Mouse (Mus musculus): ENCODE results near the gene Zbtb7a.
"Not testable (repeated sequence)": the region's sequence is repeated elsewhere in the genome, so short reads cannot be mapped to it uniquely, and the experiment has no call there.

Gene Zbtb7a

DNA sequence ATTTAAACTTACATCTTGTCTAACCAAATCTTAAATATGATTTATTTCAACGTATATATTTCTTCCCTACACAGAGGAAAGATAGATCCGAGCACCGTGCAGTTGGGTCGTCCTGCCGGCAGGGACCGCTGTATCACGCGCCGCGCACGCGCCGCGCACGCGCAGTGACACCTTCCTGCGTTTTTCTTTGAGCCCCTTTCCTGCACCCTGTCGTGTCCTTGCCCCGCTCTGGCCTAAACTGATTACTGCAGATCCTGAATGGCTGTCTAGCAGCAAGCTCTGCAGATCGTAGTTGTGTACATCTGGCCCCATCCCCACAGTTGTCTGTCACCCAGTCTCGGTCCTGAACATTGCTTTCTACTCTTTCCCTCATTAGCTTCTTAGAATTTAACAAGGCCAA is 38.1 kb downstream of the Zbtb7a start:
- peak; percentile 74 to 80 for DNase-seq

DNA sequence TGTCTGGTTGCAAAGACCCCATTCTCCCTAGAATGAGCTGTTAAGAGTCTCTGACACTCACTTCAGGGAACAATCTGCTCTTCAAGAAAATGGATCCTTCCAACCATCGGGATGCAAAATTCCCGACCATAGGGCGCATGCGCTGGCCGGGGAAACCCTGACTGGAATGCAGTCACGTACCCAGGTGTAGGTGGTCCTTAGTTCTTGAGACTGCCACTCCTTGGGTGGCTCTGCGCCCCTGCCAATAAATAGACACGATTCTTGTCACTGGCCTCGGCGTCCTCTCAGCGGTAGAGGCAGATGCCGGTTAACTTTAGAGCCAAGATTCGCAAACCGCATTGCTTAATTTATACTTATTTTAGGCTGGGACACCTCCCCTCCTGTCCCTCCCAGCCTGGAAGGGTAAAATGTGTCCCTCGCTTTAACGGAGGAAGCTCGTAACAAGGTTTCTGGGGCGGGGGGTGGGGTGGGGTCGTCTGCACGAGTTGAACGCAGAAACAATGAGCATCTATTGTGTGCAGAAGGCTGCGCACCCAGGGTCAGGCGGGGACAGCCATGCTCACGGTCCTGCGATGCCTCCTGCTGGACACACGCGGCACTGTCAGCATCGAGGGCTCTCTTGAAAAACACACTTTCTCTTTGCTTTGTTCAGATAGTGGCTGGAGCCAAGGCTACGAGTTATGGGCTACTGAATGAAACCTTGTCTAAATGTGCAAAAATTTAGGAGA is 39.8 kb downstream of the Zbtb7a start:
- DNase-seq, result peak; percentile 83 to 91

DNA sequence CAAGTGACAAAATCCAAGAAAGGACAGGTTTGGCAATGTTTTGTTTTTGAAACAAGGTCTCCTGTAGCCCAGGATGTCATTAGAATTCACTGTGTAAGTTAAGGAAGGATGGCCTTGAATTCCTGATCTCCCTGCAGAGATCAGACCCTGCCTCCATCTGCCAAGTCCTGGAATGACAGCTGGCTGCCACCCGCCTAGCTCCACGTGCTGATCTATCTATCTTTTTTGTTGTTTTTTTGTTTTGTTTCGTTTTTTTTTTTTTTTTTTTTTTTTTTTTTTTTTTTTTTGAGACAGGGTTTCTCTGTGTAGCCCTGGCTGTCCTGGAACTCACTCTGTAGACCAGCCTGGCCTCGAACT is 40.3 kb downstream of the Zbtb7a start:
- DNase-seq, result not testable (repeated sequence)

DNA sequence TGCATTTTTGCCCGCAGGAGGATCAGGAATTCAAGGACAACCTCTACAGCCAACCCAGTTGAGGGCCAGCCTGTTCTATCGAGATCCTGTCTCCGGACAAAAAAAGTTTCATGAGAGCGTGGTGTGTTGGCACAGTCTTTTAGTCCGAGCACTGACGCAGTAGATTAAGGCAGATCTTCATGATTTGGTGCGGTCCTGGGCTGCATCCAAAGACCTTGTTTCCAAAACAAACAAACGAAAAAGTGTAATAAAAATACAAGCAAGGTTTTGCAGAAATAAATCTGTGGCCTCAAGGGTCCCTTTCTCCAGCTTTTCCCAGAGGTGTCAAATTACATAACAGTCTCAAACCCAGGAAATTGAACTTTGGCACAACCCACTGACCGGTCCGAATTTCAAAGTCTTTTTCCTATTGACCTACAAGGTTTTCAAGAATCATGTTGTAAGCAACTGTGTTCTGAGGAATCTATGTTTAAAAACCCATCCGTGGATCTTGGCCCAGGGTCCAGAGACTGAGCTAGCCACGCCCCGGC is 41.0 kb downstream of the Zbtb7a start:
- no peak for DNase-seq

DNA sequence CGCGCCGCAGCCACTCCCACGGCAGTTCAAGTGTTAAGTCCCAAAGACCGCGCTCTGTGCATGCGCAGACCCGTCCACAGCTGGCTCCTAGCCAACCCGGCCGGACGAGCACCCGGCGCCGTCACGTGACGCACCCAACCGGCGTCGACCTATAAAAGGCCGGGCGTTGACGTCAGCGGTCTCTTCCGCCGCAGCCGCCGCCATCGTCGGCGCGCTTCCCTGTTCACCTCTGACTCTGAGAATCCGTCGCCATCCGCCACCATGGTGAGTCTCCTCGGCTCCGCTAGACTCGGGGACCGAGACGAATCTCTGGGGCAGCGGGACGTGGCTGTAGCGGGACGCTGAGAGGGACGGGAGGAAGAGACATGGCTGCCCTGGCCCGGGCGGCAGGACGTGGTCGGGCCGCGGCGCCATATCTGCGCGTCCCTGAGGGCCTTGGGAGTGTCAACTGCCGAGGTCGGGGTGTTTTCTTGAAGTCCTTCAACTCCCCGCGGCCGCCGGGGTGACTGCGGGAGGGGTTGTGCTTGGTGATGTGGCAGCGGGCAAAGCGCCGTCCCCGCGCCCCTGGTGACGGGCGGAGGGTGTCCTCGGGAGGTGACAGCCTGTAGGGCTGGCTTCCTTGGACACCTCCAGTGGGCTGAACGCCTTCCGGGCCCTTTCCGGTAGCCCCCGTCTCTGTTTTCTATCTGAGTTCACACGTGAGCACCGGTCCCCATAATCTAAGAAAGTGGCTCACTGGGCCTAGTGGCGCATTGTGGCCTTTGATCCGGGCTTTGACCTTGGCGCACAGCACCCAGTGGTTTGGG is 41.6 kb downstream of the Zbtb7a start, which contains the start of gene Eef2:
Gene Eef2, plus strand, starts transcription at position 166 of the 806 bp plus-strand sequence.
- DNase-seq, result peak; percentile 99

DNA sequence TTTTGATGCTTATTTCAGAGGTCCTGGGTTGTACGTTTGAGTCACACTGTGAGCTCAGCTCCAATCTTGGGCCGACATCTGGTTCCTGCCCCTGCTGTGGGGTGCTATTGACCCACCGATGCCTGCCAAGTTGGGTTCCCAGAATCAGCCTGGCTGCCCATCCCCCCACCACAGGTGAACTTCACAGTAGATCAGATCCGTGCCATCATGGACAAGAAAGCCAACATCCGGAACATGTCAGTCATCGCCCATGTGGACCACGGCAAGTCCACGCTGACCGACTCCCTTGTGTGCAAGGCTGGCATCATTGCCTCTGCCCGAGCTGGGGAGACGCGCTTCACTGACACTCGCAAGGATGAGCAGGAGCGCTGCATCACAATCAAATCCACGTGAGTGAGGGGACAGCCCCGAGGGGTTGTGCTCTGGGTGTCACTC is 42.5 kb downstream of the Zbtb7a start:
- DNase-seq, result no peak

DNA sequence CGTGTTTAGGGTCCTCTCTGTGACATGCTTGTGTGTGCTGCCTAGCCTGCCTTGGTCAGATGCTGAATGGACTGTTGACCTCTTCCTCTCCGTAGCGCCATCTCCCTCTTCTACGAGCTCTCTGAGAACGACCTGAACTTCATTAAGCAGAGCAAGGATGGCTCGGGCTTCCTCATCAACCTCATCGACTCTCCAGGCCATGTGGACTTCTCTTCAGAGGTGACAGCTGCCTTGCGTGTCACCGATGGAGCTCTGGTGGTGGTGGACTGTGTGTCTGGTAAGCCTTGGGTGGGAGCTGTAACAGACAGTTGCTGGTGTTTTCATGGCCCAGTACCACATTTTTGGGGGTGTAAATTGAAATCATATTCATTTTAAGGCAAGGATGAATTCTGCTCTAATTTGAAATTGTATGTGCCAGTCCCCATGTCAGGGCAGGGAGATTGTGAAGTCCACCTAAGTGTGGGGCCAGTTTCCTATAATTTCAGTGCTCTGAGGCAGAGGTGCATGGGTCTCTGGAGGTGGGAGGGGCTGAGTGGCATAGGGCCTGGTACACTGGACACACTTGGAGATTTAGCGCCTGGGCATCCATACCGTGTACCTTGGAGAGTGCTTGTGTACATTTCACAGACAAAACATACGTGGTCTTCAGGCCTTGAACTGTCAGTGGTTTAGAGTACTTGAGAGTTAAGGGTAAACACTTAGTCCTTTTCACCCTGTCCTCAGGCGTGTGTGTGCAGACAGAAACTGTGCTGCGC is 43.1 kb downstream of the Zbtb7a start:
- no peak for DNase-seq

DNA sequence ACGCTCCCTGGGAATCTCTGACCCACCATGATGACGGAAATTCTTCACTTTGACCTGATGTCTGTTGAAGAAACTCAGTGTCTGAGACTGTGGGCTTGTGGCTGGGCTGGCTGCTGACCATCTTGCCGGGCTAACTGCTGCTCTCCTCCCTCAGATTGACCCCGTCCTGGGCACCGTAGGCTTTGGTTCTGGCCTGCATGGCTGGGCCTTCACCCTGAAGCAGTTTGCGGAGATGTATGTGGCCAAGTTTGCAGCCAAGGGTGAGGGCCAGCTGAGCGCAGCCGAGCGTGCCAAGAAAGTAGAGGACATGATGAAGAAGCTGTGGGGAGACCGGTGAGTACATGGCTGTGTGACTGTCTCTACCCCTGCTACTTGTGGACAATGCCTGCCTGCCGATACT is 43.9 kb downstream of the Zbtb7a start:
- no peak for DNase-seq

DNA sequence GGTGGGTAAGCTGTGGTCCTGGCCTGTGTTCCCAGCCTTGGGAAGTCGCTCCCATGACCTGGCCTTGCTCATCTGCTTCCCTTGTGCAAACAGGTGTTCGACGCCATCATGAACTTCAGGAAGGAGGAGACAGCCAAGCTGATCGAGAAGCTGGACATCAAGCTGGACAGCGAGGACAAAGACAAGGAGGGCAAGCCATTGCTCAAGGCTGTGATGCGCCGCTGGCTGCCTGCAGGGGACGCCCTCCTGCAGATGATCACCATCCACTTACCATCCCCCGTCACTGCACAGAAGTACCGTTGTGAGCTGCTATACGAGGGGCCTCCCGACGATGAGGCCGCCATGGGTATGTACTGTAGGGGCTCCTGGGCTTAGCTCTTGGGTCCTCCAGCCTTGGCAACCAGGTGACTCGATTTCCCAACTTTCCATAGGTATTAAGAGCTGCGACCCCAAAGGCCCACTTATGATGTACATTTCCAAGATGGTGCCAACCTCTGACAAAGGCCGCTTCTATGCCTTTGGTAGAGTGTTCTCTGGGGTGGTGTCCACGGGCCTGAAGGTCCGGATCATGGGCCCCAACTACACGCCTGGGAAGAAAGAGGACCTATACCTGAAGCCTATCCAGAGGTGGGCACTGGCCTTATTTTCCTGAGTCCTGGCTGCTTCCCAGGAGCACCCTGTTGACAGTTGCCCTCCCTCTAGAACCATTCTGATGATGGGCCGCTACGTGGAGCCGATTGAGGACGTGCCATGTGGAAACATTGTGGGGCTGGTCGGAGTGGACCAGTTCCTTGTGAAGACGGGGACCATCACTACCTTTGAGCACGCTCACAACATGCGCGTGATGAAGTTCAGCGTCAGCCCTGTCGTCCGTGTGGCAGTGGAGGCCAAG is 44.7 kb downstream of the Zbtb7a start:
- no peak for DNase-seq

DNA sequence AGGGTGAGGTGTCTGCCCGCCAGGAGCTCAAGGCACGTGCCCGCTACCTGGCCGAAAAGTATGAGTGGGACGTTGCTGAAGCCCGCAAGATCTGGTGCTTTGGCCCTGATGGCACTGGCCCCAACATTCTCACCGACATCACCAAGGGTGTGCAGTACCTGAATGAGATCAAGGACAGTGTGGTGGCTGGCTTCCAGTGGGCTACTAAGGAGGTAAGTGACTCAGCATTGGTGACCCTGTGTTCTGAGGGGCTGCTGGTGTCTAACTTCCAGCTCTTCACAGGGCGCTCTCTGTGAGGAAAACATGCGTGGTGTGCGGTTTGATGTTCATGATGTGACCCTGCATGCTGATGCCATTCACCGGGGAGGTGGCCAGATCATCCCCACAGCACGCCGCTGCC is 45.9 kb downstream of the Zbtb7a start:
- DNase-seq, result no peak

DNA sequence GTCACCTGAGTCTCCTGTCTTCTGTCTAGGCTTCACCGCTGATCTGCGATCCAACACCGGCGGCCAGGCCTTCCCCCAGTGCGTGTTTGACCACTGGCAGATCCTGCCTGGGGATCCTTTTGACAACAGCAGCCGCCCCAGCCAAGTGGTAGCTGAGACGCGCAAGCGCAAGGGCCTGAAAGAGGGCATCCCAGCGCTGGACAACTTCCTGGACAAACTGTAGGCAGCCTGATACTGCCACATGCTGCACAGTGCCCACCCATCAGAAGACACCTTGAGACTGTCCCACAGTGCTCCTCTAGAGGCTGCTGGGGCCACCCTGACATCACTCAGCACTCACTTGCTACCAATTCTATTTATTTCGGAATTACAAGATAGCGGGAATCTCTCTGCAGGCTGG is 46.8 kb downstream of the Zbtb7a start:
- DNase-seq, result not testable (repeated sequence)

DNA sequence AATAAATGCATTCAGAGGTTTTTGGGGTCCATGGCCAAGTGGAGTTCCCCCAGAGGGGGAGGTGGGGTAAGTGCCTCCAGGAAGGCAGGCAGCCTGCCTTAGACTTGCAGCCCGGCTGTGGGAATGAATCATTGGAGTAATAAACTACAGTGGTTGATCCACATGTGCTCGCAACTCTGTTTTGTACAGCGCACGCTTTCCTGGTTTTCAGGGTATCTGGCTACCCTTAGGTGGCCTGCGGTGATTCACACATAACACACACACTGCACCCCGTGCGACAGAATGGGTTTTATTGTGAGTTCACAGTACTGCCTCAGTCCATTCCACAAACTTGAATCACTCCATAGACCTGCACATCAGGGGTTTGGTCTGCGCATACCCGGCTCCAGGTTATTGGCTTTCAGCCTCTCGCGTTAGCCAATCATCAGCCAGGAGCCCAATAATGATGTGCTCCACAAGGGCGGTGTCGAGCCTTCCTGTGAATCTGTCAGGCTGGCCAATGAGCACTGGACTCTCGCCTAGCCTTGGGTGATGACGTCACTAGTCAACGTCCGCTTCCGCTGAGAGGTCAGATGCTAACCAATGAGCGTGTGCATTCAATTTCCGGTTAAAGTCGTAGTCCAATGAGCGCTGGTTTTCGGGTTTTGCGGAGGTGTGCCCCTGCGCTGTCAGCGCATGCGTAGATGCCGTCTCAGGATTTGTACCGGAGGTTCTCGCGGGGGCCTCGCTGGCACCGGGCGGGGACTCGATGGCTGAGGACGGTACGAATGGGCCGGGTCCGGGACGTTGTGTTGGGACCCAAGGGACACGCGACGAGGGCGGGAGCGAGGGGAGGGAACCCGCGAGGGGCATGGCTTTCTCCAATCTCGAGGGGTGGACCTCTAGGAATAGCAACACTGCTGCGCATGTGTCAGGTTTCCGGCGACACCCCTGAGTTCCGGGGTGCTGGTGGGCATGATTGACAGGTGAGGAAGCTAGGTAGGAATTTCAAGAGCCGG is 47.6 kb downstream of the Zbtb7a start, which contains the start of gene Dapk3:
Gene Dapk3, plus strand, starts transcription at position 670 of the 998 bp plus-strand sequence.
- DNase-seq, result peak; percentile 98 to 99

DNA sequence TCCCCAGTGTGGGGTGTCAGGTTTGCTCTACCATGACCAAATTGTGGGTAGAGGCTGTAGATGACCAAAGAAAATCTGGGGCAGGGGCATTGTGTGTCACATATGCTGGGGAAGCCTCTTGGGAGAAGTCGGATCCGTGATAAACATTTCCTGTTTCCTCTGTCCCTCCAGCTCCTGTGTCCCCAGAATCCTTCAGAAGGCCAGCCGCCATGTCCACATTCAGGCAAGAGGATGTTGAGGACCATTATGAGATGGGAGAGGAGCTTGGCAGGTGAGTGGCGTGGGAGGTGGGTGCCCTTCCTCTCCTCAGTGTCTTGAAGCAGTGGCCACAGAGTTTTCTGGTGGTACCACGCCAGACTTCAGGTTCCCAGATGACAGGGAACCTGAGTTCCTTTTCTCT is 48.8 kb downstream of the Zbtb7a start, which contains the start of gene 4930442H23Rik:
Gene 4930442H23Rik, minus strand, starts transcription at position 45 of the 400 bp plus-strand sequence.
- no peak for DNase-seq

DNA sequence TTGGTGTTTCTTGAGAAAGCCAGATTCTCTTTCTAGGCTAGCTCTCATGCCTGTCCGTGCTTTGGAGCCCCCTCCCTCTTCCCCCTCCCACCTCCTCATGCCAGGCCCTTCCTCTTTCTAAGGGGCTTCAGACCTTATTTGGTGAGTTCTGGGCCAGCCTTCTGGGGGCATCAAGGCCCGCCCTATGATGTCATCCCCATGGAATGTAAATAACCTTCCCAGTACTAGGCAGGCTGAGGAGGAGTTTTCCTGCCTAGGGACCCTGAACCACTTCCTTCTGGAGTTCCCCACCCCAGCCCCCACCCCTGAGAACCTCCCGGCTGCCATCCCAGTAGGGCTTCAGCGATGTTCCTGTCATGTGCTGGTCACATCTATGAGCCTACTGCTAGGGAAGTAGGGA is 49.7 kb downstream of the Zbtb7a start:
- DNase-seq, result no peak

DNA sequence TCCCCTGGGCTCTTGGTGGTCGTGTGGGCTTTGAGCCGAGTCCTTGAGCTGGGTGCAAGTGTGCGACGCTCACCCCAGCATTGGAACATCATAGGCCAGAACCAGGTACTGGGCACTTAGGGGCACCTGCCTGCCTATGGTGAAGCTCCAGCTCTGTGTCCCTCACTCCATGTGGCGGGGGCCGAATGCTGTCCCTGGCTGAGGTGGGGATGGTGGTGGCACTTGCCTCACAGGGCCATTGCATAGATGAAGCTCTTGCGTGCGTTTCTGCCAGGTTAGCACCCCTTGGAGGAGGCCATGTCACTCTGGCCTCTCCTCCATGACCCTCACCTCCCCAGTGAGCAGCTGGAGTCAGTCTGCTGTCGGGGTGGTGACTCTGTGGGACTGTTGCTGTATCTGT is 52.1 kb downstream of the Zbtb7a start:
- DNase-seq, result no peak

DNA sequence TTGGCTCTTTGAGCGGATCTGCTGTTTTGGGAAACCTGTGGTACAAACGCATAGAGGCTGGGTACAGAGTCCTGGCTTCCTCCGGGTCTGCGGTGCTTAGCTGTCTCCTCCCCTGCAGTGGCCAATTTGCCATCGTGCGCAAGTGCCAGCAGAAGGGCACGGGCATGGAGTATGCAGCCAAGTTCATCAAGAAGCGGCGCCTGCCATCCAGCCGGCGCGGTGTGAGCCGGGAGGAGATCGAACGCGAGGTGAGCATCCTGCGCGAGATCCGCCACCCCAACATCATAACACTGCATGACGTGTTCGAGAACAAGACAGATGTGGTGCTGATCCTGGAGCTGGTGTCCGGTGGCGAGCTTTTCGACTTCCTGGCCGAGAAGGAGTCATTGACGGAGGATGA is 54.8 kb downstream of the Zbtb7a start:
- no peak for DNase-seq

DNA sequence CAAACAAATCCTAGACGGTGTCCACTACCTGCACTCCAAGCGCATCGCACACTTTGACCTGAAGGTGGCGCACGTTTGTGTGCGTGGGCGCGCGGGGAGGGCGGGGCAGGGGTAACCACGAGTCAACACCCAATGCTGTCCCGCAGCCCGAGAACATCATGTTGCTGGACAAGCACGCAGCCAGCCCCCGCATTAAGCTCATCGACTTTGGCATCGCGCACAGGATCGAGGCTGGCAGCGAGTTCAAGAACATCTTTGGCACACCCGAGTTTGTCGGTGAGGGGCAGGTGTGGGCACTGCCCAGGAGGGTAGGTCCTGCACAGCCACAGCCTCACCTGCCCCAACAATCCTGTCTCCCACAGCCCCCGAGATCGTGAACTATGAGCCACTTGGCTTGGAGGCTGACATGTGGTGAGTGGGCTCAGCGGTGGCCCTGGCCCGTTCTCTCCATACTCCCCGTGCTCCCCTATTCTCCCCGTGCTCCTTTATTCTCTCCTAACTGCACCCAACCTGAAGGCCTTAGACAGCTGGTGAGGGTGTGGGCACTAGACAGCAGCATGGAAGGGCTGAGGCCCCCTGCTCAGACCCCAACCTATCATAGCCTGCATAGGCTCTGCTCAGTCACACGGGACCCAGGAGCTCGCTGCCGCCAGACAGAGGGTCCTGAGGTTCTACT is 55.4 kb downstream of the Zbtb7a start:
- peak in 1 of 2 experiments; percentile 32 for DNase-seq

DNA sequence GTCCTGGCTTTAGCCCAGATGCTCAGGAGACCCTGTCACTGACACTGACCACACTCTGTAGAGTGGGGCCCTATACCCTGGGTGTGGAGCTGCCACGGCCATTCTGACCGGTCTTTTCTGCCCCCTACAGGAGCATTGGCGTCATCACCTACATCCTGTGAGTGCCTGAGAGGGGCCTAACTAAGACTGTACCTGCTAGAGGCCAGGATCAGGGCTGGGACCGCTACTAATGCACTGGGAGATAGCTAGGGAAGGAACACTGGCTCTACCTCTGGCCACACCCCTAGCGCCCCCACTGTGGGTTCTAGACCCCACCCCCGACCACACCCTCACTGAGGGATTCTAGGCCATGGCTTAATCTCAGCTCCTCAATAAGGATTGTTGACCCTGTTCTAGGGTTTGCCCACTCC is 55.9 kb downstream of the Zbtb7a start:
- DNase-seq, result peak in 1 of 2 experiments; percentile 11

DNA sequence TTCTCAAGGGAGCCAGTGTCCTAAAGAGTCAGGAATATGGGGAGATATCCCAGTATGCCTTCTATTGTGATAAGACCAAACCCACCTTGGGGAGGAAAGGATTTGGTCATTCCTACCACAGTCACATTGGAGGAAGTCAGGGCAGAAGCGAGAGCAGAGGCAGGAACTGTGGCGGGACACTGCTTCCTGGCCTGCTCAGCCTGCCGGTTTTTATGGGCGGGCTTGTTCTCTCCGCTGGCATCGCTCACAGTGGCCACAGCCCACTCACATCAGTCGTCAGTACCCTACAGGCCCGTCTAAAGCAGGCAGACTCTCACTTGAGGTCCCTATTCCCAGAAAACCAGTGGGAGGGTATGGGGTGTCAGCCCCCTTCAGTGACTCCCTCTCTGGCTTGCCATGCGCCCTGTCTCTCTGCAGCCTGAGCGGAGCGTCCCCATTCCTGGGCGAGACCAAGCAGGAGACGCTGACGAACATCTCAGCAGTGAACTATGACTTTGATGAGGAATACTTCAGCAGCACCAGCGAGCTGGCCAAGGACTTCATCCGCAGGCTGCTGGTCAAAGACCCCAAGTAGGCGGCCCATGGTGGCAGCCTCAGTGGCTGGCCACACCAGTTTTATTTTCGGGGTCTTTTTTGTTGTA is 56.4 kb downstream of the Zbtb7a start:
- DNase-seq, result peak in 1 of 2 experiments; percentile 14
